Mouse (Mus musculus): ENCODE results near the gene Clec1b.
A peak's percentile ranks its signal among the peaks of the same experiment; 100 is the strongest.

Clec1b gene

GRCm38 (mm10) chr6:129396997-129397396 lies at the start of gene Clec1b:
Gene Clec1b, plus strand, starts transcription at chr6:129397297.
- DNase-seq (ENCODE audit: low read depth, low spot score): no peak

DNA sequence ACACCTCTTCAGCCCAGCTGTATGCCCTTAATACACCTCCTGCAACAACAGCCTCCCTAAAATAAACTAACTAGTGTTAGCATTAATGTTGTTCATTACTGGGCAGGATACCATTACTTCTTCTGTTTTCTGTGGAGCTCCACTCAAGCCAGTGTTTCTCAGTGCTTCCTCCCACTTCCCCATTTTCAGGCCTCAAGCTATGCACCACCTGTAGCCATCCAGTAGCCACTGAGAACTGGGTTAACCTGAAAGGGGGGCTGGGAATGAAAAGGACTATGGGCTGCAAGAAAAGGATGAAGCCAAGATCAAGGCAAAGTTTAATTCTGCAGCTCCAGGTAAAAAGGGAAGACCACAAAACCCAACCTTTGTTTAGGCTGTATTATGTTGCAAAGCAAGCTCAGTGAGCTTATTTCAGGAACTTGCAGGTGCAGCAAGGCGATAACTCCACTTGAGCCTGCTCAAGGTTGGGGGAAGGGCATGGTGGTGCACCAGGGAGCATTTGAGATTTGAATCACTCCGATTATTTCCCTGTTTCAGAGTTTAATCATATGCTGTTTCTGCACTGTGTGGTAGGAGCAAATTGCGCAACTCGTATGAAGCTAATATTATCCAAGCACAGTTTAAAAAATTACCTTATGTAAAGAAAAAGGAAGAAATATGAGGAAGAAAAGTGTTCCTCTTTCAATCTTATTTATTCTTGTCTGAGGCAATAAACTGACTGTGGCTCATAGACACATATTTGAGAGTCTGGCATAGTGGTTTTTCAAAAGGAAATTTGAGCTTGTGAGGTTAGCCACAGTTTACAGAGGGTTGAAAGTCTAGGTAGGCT lies 47.4 kb upstream of the Clec1b start:
- DNase-seq (ENCODE audit: low read depth, low spot score): no peak

- DNase-seq (ENCODE audit: low read depth, low spot score): no peak
These were observed 46.0 kb upstream of the Clec1b start for GRCm38 (mm10) chr6:129351091-129351490.

DNA sequence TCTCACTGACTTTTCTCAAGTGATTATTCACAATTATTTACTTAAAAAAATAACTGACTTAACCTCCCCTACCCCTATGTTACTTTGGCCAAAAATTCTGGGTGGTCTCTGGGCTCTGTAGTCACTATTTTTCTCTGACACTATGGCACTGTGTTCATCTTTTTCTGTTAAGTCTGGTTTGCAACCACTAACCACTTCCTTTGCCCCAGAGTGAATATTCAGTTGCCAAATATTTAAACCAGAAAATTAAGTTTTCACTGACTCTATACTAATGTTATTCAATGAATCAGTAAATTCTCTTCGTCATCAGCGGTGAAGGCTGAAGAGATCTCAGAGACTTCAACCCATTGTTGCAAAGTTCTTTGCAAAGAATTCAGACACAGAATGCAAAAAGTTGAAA lies 41.3 kb upstream of the Clec1b start:
- DNase-seq (ENCODE audit: low read depth, low spot score): no peak

- no peak for DNase-seq (ENCODE audit: low read depth, low spot score)
These were observed 40.7 kb upstream of the Clec1b start for GRCm38 (mm10) chr6:129356430-129356829.

DNA sequence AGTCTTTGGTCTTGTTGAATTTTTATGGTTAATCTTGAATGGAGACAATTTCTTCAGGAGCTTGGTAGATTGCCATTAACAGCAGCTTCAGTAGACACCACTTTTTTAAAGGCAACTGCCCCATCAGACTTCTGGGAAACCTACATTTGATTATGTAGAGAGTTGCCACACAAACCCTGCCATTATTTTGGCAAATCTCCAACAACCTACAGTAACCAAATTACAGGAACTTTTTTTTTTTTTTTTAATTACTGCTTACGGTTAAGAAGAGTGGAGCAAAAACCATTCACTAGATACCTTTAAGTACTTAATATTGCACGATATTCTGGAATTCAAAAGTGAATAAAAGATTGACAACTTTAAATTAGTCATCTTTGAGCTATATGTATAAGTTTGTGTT lies 37.6 kb upstream of the Clec1b start:
- no peak for DNase-seq (ENCODE audit: low read depth, low spot score)

DNA sequence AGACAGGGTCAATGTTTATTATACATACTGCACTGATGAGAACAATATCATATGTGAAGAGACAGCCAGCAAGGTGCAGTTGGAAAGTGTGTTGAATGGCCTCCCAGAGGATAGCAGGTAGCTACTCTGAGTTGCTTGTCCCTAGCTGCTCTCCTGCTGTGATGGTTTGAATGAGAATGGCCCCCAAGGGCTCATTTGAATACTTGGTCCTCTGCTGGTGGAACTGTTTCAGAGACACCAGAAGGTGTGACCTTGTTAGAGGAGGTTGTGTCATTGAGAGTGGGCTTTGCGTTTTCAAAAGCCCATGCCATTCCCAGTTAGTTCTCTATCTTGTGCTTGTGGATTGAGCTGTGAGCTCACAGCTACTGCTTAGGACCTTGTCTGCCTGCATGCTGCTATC lies 33.2 kb upstream of the Clec1b start:
- DNase-seq (ENCODE audit: low read depth, low spot score): no peak

DNA sequence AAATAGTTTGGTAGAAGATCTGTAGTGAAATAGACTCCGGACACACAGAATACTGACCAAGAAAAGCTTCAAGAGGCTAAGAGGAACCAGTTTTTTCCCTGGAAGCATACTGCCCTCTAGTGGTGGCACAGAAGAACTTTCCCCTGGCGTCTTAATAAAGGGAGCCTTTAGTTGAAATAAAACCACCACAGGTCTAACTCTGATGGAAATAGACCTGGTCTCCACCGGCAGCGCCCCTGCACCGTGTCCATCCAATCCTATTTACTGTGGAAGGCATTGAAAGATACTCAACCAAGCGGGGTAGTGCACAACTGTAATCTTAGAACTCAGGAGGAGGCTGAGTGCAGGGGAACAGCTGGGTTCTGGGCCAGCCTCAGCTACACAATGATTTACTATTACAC lies 31.1 kb upstream of the Clec1b start:
- peak; percentile 64 for DNase-seq (ENCODE audit: low read depth, low spot score)

DNA sequence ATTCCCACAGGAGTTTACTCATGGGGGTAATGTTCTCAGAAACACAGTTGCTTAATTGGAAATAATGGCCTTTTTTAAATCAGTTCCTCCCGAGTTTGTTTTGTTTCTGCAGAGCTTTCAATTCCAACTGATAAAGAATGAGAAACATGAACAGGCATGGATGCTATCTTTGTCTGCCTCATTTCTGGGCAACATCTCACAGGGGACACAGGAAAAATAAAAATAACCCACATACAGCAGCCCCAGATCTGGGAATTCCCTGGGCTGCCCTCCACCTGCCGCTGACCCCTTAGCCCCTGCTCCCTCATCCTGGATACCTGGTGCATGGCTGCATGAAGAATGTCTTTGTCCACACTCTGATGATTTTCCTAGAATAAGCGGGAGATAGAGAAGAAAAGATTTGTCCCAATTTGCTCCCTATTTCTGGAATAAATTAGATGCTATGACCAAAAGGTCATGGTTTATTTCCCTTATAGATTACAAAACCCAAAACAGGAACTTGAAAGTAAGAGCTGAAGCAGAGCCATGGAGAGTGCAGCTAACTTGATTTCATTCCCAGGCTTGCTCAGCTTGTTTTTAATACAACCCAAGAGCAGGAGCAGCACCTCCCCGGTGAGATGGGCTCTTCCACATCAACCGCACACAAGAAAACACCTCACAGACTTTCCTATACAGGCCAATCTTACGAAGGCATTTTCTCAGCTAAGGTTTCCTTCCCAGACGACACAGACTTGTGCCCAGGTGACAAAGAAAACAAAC lies 27.5 kb upstream of the Clec1b start:
- DNase-seq (ENCODE audit: low read depth, low spot score): no peak

DNA sequence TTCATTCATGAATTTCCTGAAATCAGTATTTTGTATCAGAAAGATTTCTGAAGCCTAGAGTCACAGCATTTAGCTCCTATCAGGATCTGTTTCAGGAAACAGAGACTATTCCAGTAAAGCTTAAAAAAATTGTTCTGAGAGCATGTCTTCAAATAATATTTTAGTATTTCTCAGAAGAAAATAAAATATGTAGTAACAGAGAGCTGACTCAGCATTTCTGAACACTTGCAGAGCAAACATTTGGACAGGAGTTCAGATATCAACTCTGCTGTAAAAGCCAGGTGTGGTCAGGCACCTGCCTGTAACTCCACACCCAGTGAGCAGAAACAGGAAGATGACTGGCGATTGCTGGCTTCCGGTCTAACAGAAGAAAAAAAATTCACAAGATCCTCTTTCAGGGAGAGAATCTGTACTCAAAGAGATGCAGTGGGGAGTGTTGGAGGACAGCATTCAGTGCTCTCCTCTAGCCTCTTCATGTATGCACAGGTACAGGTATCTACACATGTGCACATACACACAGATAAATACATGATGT lies 22.1 kb upstream of the Clec1b start:
- no peak for DNase-seq (ENCODE audit: low read depth, low spot score)

DNA sequence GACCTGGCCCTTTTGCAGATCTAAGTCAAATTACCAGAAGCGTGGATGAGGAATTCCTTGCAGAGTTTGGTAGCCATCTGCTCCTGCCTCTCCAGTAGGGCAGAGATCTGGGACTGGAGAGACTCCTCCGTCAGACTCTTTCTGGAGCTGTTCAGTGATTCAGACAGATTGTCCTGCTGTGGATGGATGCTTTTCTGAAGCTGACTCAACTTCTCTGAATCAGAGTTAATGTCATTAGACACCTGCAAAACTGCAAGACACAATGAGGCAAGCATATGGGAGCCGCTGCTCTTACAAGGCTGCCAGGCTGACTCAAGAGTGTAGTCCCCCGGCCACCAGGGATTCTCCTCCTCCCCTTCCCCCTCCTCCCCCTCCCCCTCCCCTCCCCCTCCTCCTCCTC lies 16.6 kb upstream of the Clec1b start:
- no peak for DNase-seq (ENCODE audit: low read depth, low spot score)

DNA sequence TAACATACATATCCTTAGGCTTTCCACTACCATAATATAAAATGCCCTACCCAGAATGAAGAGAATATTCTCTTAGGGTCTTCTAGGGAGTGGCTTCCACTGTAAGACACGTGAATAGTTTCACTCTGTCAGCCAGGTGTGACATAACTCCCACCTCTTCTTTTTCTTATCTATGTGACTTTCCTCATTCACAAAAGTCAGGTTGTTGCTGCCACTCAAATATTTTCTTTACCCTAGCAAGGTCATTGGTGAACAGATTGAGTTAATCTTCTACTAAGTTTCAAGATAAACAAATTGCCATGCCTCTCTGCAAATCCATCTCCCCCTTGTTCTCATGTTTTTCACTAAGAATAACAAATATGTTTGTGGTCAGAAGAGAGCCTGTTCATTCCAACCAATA lies 15.4 kb upstream of the Clec1b start:
- DNase-seq (ENCODE audit: low read depth, low spot score): no peak

- DNase-seq (ENCODE audit: low read depth, low spot score): no peak
These were observed 13.6 kb upstream of the Clec1b start for GRCm38 (mm10) chr6:129383466-129383865.

DNA sequence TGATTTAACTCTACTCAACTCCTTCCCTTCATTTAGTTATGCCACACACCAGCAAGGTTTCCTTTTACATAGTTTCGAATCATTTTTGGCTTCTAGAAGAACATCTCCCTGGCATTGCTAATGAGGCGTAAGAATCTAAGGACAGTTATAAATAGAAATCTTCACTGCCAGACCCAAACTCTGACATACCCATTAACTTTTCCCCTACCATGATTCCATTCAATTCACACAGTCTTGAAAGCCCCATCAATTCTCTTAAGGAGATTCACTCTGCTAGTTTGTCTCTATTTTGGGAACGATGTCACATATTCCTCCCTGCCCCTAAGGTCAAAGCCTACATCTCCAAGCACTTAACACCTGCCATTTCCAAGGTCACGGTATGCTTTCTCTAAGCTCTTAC lies 12.1 kb upstream of the Clec1b start:
- no peak for DNase-seq (ENCODE audit: low read depth, low spot score)

DNA sequence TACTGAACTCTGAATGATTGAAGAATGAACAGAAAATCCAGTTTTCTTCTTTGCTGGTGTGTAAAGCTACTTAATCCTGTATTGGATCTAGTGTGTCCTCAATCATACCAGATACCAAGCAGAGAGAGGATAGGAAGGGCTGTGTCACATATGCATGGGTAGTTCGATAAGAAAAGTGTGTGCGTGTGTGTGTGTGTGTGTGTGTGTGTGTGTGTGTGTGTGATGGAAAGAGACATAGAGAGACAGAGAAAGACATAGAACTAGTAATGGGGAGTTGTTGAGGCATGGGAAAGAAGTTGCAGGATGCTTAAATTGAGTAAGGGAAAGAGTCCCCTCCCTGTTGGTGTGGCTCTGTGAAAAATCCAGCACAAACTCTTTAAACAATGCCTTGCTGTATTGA lies 11.3 kb upstream of the Clec1b start, which contains the start of gene Clec12b:
Clec12b (minus strand) TSS at position 101 of the 400 bp plus-strand sequence.
- no peak for DNase-seq (ENCODE audit: low read depth, low spot score)

DNA sequence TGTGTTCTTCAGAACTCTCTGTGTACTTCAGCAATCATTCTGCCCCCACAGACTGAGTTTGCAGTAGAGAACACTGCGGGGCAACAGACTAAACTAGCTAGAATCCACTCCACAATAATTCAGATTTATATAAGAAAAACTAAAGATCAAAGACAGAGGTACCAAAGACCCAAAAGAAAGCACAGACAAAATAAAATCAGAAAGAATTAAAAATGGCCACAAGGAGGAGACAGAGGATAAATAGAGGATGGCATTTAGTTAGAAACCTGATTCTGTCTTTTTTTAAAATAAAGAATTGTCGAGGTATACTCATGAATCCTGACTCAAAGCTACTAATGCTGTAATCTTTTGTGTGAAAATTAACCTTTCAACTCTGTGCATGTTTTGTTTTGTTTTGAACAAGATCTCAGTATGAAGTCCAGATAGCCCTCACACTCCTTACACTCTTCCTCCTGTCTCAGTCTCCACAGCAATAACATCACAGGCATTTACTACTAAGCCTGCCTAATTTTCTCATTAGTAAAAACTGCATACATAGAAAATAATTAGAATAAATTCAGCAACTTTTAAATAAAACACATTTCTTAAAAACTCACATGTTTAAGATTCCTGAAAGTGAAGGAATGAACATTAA lies 3.9 kb upstream of the Clec1b start:
- no peak for DNase-seq (ENCODE audit: low read depth, low spot score)

- DNase-seq (ENCODE audit: low read depth, low spot score): no peak
These were observed 3.4 kb upstream of the Clec1b start for GRCm38 (mm10) chr6:129393732-129394131.

DNA sequence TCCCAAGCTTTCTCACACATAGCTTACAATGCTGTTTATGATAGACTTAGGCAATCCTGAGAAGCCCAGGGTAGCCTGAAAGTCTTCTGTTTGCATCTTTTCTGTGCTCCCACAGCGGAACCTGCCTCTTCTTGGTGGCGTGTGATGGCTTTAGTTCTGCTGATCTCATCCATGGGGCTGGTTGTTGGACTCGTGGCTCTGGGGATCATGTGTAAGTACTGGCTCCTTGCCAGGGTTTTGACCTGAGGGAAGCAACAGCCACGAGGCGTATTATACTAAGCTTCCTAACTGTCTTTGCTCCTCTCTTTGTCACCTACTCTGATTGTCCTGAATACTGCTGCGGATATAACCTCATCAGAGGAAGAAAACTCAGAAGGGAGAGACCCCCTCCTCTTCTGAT lies 2.8 kb downstream of the Clec1b start:
- no peak for DNase-seq (ENCODE audit: low read depth, low spot score)

DNA sequence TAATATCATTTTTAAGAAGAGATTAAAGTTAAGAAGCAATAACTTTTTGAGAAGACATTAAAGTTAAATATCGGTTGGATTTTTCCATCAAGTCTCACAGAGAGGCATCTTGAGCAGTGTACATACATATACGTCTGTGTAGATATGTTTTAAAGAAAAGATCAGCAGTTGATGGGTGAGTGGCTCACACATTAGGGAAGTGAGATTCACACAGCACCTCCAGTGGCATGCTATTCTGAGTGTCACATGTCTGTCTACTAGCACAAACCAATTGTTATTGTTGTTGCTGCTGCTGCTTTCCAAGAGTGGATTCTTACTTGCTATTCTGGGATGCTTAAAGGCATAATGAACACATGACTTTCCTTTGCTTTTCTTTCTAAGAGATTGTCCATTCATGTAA lies 5.3 kb downstream of the Clec1b start:
- DNase-seq (ENCODE audit: low read depth, low spot score): no peak

- no peak for DNase-seq (ENCODE audit: low read depth, low spot score)
These were observed 6.3 kb downstream of the Clec1b start for GRCm38 (mm10) chr6:129403391-129403790.

- no peak for DNase-seq (ENCODE audit: low read depth, low spot score)
These were observed 8.9 kb downstream of the Clec1b start for GRCm38 (mm10) chr6:129405999-129406398.

DNA sequence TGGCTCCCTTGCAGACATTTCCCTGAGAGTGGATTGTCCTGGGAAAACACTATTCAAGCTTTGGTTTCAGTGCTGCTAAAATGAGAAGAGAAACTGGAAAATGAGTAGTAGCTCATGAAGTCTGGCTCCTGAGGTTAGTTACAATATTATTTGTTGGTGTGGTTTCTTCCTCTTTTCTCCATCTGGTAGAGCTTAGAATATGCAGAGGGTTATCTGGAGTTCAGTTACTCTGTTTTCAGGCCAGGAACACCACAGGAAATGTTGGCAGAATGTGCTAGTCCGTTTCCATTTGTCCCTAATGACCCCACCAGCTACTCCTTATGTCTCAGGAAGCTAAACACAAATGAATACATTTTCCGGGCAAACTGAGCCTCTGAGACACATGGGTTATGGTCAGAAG lies 10.2 kb downstream of the Clec1b start:
- DNase-seq (ENCODE audit: low read depth, low spot score): no peak
